Mouse (Mus musculus) lung, adult 18-20 months (tissue): Measurements from ENCODE around the gene Slc2a3.
"Not testable (repeated sequence)": the region's sequence is repeated elsewhere in the genome, so short reads cannot be mapped to it uniquely, and the experiment has no call there.

Source experiments
- DNase-seq, 2 experiments: peaks; one replicate each; pipeline ENCODE4 v3.0.0; 2022; ENCODE audit warnings: mixed read lengths in 2 of 2

Gene Slc2a3

DNA sequence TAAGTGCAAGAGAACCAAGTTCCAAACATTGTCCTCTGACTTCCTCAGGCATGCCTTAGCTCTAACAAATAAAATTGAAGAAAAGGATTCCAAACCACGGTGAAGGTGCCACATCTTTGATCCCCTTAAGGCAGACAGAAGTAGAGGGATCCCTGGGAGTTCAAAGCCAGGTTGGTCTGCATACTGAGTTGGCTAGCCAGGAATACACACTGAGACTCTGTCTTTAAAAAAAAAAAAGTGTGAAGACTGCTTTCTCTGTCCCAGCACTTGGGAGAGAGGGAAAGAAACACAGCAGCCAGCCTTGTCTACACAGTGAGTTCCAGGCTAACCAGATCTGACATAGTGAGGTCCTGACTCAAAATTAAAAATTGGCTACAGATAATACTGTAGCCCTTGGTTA, 97.7 kb downstream of the Slc2a3 start:
- DNase-seq: no peak

GRCm38 (mm10) chr6:122703251-122703650, 98.2 kb downstream of the Slc2a3 start:
- DNase-seq: no peak

GRCm38 (mm10) chr6:122702480-122703124, 98.8 kb downstream of the Slc2a3 start:
- DNase-seq: peak; percentile 81 to 87

GRCm38 (mm10) chr6:122701816-122702215, 99.6 kb downstream of the Slc2a3 start:
- no peak for DNase-seq

GRCm38 (mm10) chr6:122699628-122700027, 101.8 kb downstream of the Slc2a3 start:
- DNase-seq: not testable (repeated sequence)

DNA sequence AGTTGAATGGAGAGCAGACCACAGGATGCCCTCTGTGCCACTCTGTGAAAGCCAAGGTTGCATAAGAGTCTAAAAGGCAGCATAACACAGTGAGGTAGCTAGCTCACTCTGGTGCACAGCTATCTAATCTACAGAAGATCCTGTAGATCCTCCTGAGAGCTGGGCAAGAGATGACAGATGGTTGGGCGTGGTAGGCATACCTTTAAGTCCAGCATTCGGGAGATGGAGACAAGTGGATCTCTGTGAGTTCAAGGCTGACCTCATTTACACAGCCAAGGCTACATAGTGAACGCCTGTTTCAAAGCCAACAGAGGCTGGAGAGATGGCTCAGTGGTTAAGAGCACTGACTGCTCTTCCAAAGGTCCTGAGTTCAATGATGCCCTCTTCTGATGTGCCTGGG, 106.0 kb downstream of the Slc2a3 start:
- DNase-seq: no peak

DNA sequence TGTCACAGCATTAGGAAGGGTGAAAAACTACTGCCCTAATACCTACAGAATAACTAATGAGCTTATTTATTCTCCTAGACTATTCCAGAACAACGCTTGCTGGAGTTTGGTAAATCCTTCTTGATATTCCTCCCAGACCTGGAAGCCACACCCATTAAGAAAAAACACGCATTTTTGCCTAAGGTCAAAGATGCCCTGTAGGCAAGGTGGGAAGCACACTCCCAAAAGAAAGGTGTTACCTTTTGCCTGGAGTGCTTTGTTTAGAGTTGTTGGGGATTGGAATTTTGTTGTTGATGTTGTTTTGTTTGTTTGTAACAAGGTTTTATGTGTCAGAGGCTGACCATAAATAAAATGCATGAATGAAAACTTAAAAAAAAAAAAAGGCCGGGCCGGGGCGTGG, 111.4 kb downstream of the Slc2a3 start:
- DNase-seq: no peak

- no peak for DNase-seq
Measured at GRCm38 (mm10) chr6:122689411-122690055, 111.9 kb downstream of the Slc2a3 start.

GRCm38 (mm10) chr6:122686709-122687108, 114.7 kb downstream of the Slc2a3 start:
- DNase-seq: no peak

GRCm38 (mm10) chr6:122682646-122683045, 118.8 kb downstream of the Slc2a3 start:
- DNase-seq: no peak
